8 mouse cellular contexts compared by ENCODE assay signal in genomic region chr11:96581604-96582384, GRCm38 (mm10).
A peak's percentile ranks its signal among the peaks of the same experiment; 100 is the strongest.
DNase-seq lines count a peak whose midpoint lies in the region; ATAC-seq and TF ChIP-seq lines count a peak whose summit lies in the region.

No protein-coding gene starts in this region.

- no peak overlapping the region for H3K9ac ChIP-seq in forebrain, embryonic 12.5 days
- H3K9ac ChIP-seq in forebrain, embryonic 16.5 days (replicated peaks; ENCODE audit: low read depth, low read length), result no peak overlapping the region
- no peak overlapping the region for H3K9ac ChIP-seq in forebrain, embryonic 14.5 days (ENCODE audit: low read length)
- H3K9ac ChIP-seq in lung, embryonic 14.5 days, result no peak overlapping the region

- TF ChIP-seq POLR2A in testis, adult 2 months (IDR thresholded peaks at IDR 0.05; ENCODE audit: control insufficient read depth, low read depth, low read length), result no peak

- 49% methylated on average over 10 of the region's 10 CpGs for WGBS in forebrain, embryonic 12.5 days
- WGBS in forebrain, embryonic 16.5 days, result 35% methylated on average over 10 of the region's 10 CpGs
- WGBS in forebrain, embryonic 14.5 days, result 36% methylated on average over 10 of the region's 10 CpGs
- 48% methylated on average over 10 of the region's 10 CpGs for WGBS in lung, embryonic 14.5 days

- no peaks in the 10 kb centered on the region for H3K36me3 ChIP-seq in forebrain, embryonic 12.5 days (replicated peaks)
- no peaks in the 10 kb centered on the region for H3K36me3 ChIP-seq in forebrain, embryonic 16.5 days (ENCODE audit: control insufficient read depth, insufficient read depth)
- no peaks in the 10 kb centered on the region for H3K36me3 ChIP-seq in testis, adult 2 months (ENCODE audit: control insufficient read depth, insufficient read depth, low read length)
- H3K36me3 ChIP-seq in forebrain, embryonic 14.5 days (ENCODE audit: control insufficient read depth, insufficient read depth, low read length), result no peaks in the 10 kb centered on the region
- H3K36me3 ChIP-seq in lung, embryonic 14.5 days (ENCODE audit: insufficient read depth), result no peaks in the 10 kb centered on the region

- DNase-seq in testis, postnatal 14 days (ENCODE audit: low spot score), result no peak
- peak; percentile 55 for DNase-seq in forebrain, embryonic 14.5 days (ENCODE audit: low spot score)
- DNase-seq in lung, embryonic 14.5 days, result peak; percentile 54
- DNase-seq in thymus, adult 18-20 months, result peak; percentile 10 to 17
- no peak for DNase-seq in urinary bladder, postnatal 10 days (ENCODE audit: low spot score)

- no peak overlapping the region for H3K4me2 ChIP-seq in forebrain, embryonic 12.5 days
- H3K4me2 ChIP-seq in forebrain, embryonic 16.5 days (ENCODE audit: low read length), result no peak overlapping the region
- H3K4me2 ChIP-seq in forebrain, embryonic 14.5 days (ENCODE audit: low read length), result no peak overlapping the region
- no peak overlapping the region for H3K4me2 ChIP-seq in lung, embryonic 14.5 days

- no peak overlapping the region for H3K4me3 ChIP-seq in forebrain, embryonic 12.5 days (replicated peaks)
- H3K4me3 ChIP-seq in forebrain, embryonic 16.5 days (replicated peaks; ENCODE audit: low read length), result no peak overlapping the region
- H3K4me3 ChIP-seq in testis, adult 2 months (ENCODE audit: control insufficient read depth, low read depth, low read length), result no peak overlapping the region
- H3K4me3 ChIP-seq in forebrain, embryonic 14.5 days (ENCODE audit: low read depth, low read length), result no peak overlapping the region
- no peak overlapping the region for H3K4me3 ChIP-seq in lung, embryonic 14.5 days (ENCODE audit: low read depth, low read length)

- peak; percentile 28; the same call in 1 of the 2 replicates for TF ChIP-seq CTCF in testis, adult 2 months (IDR thresholded peaks at IDR 0.05; ENCODE audit: control insufficient read depth, insufficient read depth, insufficient replicate concordance, low read depth, low read length)
- TF ChIP-seq CTCF in lung, embryonic 14.5 days (IDR thresholded peaks at IDR 0.05; ENCODE audit: low read depth), result peak; percentile 77

- 0 out of 2 replicates have a peak, but pooled peaks have one; percentile 41 for ATAC-seq in forebrain, embryonic 12.5 days (ENCODE audit: low FRiP score)
- no peak for ATAC-seq in forebrain, embryonic 16.5 days
- ATAC-seq in forebrain, embryonic 14.5 days, result no peak
- no peak for ATAC-seq in lung, embryonic 14.5 days (ENCODE audit: insufficient read depth)

- peaks cover 4% of the 10 kb centered on the region; the same call in 1 of the 2 replicates for H3K27me3 ChIP-seq in forebrain, embryonic 12.5 days
- H3K27me3 ChIP-seq in forebrain, embryonic 16.5 days (replicated peaks; ENCODE audit: control insufficient read depth, insufficient read depth, low read length), result no peaks in the 10 kb centered on the region
- H3K27me3 ChIP-seq in testis, adult 2 months (ENCODE audit: control insufficient read depth, insufficient read depth, low read length), result no peaks in the 10 kb centered on the region
- H3K27me3 ChIP-seq in forebrain, embryonic 14.5 days (replicated peaks; ENCODE audit: control insufficient read depth, insufficient read depth, low read length), result no peaks in the 10 kb centered on the region
- H3K27me3 ChIP-seq in lung, embryonic 14.5 days (ENCODE audit: insufficient read depth, low read length), result no peaks in the 10 kb centered on the region

- no peaks in the 10 kb centered on the region for H3K9me3 ChIP-seq in forebrain, embryonic 12.5 days
- H3K9me3 ChIP-seq in forebrain, embryonic 16.5 days (ENCODE audit: control insufficient read depth, low read length), result no peaks in the 10 kb centered on the region
- H3K9me3 ChIP-seq in forebrain, embryonic 14.5 days (replicated peaks; ENCODE audit: control insufficient read depth, low read length), result no peaks in the 10 kb centered on the region
- no peaks in the 10 kb centered on the region for H3K9me3 ChIP-seq in lung, embryonic 14.5 days (ENCODE audit: low read depth, low read length)

- no peak overlapping the region for H3K27ac ChIP-seq in forebrain, embryonic 12.5 days
- H3K27ac ChIP-seq in forebrain, embryonic 16.5 days (ENCODE audit: low read length), result no peak overlapping the region
- H3K27ac ChIP-seq in testis, adult 2 months (ENCODE audit: control insufficient read depth, insufficient read depth, low read depth, low read length), result no peak overlapping the region
- no peak overlapping the region for H3K27ac ChIP-seq in forebrain, embryonic 14.5 days (ENCODE audit: low read depth, low read length)
- H3K27ac ChIP-seq in lung, embryonic 14.5 days (ENCODE audit: low read depth), result no peak overlapping the region

- peaks cover 34% of the 10 kb centered on the region for H3K4me1 ChIP-seq in forebrain, embryonic 12.5 days
- peaks cover 9% of the 10 kb centered on the region for H3K4me1 ChIP-seq in forebrain, embryonic 16.5 days (replicated peaks; ENCODE audit: control insufficient read depth, insufficient read depth, low read length)
- no peaks in the 10 kb centered on the region for H3K4me1 ChIP-seq in testis, adult 2 months (ENCODE audit: control insufficient read depth, insufficient read depth, low read length)
- H3K4me1 ChIP-seq in forebrain, embryonic 14.5 days (ENCODE audit: control insufficient read depth, insufficient read depth, low read length), result peaks cover 18% of the 10 kb centered on the region
- peaks cover 19% of the 10 kb centered on the region for H3K4me1 ChIP-seq in lung, embryonic 14.5 days (ENCODE audit: insufficient read depth)

Comparison
In these comparisons a context has a peak if more than half of its experiments do, and no peak if none do; other contexts are left out.
1. DNase-seq: peak in forebrain, embryonic 14.5 days (single experiment), lung, embryonic 14.5 days (single experiment) and thymus, adult 18-20 months (2 of 2); none in testis, postnatal 14 days (single experiment) and urinary bladder, postnatal 10 days (single experiment).